Mouse (Mus musculus) lung, postnatal 4 days (tissue): ENCODE results near the gene Tsc2.

Experiments used
- DNase-seq, 2 experiments: peaks; one replicate each; pipeline ENCODE4 v3.0.0; 2021

Gene Tsc2

DNA sequence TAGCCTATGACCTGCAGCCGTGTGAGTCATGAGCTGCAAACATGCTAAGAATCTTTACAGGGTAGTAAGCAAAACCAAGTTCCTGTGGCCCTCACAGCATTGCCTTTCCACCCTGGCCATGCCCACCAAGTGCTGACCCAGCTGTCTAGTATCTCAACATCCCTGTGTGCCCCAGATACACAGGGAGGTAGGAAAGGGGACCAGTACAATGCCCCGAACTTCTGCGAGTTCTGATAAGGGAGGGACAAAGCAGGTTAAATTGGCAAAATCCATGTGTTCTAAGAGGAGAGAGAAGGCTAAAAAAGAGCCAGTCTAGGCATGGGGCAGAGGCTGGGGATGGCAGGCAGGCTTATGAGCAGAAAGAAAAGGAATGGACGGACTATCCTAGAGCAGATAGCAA is 24.1 kb downstream of the Tsc2 start:
- no peak for DNase-seq

DNA sequence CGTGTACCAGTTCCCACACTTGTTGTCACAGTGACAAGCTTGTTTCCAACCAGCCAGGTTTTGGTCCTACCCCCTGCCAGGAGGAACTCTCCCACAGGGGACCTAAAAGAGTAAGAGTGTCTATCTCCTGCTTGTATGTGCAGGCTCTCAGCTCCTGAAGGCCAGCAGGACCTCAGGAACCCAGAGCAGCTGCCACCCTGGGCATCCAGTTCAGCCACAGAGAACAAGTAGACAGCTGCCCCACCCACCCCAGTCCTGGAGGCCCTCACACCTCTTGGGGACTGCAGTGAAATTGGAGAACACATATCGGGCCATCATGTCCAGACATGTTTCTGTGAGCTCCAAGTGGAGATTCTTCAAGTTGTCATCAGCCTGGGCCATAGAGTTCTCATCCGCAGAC is 27.9 kb downstream of the Tsc2 start:
- DNase-seq = no peak

- no peak for DNase-seq
Observed at GRCm38 (mm10) chr17:24603961-24604360, 28.5 kb downstream of the Tsc2 start.

DNA sequence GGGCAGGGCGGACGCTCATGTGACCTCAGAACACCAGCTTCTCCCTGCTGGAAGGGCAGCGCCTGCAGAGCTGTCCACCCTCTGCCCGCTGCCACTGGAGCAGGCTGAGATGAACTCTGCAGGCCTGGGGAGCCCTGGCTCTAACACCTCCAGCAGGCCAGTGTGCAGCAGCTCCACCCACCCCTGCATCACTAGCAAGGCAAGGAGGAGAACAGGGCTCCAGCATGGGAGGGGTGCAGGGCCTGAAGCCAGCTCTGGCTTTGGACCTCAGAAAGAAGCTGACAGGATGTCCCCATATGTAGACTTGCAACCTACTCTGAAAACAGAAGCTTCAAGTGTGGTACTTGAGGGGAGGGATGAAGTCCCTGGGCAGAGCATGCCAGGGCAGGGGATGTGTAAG is 31.9 kb downstream of the Tsc2 start:
- DNase-seq = no peak

- DNase-seq = no peak
Observed at GRCm38 (mm10) chr17:24597989-24598388, 34.4 kb downstream of the Tsc2 start.

DNA sequence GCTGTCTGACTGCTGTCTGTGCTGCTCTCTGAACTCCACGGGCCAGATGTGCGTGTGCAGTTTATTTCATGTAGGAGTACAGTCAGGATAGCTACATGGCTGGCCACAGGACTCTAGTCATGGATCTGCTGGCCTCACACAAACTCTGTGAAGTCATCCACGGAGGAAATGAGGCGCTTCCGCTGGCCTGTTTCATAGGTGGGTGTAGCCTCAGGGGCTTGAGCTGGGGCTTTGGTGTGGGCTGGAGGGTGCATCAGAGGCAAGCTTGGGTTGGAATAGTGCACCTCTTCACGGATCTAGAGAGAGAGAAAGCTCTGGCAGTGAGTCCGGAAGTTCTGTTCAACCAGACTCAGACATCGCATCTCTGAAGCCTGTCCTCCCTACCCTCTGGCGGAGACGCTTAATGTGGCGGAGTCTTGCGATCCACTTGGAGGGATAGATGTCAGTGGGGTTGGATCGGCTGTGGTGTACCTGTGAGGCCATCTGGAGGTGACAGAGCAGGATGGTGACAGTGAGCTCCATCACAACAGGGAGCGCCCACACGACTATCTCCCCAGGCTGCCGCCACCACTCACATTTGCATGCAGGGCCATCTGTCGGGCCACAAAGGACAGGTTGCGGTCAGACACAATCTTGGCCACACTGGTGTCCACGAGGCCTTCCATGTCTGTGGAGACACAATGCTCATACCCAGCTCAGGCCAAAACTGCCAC is 35.8 kb downstream of the Tsc2 start:
- DNase-seq = no peak

GRCm38 (mm10) chr17:24596073-24596466 is 36.4 kb downstream of the Tsc2 start:
- no peak for DNase-seq

GRCm38 (mm10) chr17:24595126-24596072 is 37.0 kb downstream of the Tsc2 start:
- DNase-seq = peak; percentile 33 to 63

DNA sequence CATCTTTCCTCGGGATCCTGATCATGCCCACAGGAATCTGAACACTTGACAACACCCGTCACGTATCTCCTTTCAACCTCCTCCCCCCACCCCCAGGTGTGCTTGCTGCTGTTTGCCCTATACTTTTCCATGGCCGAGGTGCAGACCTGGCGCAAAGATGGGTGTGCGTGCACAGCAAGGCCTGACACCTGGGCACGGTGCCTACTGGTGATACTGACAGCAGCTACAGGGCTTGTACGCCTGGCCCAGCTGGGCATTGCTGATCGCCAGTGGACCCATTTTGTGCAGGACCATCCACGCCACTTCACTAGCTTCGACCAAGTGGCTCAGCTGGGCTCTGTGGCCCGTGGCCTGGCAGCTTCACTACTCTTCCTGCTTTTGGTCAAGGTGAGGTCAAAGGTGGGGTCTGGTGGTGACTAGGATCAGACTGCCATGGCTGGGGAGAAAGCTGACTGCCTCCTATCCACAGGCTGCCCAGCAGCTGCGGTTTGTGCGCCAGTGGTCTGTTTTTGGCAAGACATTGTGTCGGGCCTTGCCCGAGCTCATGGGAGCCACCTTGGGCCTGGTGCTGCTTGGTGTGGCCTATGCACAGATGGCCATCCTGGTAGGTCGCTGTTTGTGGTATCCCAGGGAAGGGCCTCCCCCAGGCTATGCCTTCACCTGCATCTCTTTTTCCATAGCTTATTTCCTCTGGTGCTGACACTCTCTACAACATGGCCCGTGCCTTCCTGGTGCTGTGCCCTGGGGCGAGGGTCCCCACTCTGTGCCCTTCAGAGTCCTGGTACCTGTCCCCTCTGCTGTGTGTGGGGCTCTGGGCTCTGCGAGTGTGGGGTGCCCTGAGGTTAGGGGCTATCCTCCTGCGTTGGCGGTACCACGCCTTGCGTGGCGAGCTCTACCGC is 38.2 kb downstream of the Tsc2 start:
- no peak for DNase-seq

- DNase-seq = no peak
Observed at GRCm38 (mm10) chr17:24593248-24593647, 39.2 kb downstream of the Tsc2 start.

- no peak for DNase-seq
Observed at GRCm38 (mm10) chr17:24591695-24592094, 40.7 kb downstream of the Tsc2 start.

DNA sequence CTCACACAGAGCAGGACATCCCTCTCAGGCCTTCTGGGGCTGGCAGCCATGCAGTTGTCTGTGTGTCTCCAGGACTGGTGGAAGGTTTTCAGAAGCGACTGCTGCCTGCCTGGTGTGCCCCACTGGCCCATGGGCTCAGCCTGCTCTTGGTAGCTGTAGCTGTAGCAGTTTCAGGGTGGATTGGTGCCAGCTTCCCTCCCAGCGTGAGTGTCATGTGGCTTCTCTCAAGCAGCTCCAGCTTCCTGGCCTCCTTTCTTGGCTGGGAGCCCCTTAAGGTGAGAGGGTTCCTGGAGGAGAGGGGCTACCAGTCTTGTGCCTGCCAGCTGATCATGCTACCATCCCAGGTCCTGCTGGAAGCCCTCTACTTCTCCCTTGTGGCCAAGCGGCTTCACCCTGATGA is 41.5 kb downstream of the Tsc2 start:
- DNase-seq = no peak

DNA sequence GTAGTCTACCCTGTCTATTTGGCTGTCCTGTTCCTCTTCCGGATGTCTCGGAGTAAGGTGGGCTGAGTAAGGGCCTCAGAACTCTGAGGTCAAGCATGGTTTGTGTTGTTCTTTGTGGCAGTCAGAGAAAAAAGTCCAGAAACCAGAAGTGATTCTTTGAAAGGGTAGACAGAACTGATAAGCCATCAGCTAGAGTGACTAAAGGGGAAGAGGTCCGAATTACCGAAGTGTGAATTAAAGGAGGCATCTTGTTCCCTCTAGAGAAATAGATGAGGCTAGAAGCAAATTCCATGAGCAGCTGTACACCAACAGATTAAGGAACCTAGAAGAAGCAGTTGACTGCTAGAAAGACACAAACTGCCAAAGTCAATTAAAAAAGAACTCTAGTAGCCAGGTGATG is 45.9 kb downstream of the Tsc2 start:
- DNase-seq = no peak

DNA sequence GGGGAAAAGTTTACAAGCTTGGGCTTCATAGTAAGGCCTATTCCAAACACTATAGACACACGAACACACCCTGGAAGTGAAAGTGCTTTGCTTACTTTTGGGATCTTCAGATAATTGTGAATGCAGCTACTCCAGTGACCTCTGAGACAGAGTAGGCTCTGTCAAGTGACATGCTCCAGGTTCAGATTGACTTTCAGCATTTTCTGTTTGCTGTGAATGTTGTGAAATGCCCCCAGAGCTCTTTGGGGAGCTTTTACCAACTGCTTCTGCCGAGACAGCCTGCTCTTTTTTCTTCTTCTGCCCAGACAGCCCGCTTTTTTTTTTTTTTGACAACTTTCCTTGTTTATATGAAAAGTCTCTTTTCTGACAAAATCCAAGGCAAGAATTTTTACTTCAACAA is 47.9 kb downstream of the Tsc2 start:
- no peak for DNase-seq

DNA sequence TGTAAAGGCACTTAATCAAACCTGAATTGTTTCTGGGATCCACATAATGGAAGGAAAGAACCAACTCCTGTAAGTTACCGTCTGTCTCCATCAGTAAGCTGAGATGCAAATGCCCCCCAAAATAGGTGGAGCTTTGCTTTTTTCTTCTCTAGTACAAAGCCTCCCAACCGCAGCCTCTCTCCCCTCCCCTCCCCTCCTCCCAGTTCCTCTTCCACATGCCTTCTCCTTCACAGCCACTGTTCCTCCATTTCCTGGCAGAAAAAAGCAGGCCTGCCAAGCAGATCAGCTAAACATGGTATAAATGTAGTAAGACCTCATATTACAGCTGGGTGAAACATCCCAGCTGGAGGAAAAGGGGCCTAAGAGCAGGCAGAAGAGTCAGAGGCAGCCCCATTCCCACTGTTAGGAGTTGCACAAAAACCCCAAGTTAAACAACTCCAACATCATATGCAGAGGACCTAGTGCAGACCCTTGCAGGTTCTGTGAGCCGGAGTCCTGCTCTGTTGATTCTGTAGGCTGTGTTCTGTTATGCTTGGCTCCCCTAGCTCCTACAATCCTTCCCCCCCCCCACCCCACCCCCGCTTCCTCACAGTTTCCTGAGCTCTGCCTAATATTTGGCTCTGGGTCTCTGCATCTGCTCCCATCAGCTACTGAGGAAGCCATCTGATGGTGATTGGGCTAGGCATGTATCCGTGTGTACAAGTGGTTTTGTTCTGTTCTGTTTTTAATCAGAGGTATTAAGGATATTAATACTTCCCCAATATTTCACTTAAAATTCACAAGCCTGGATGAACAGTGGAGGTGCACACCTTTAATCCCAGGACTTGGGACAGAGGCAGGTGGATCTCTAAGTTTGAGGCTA is 48.6 kb downstream of the Tsc2 start:
- DNase-seq = no peak

- no peak for DNase-seq
Observed at GRCm38 (mm10) chr17:24580287-24580686, 52.1 kb downstream of the Tsc2 start.

- DNase-seq = no peak
Observed at GRCm38 (mm10) chr17:24579532-24579931, 52.9 kb downstream of the Tsc2 start.

- no peak for DNase-seq
Observed at GRCm38 (mm10) chr17:24573811-24574210, 58.6 kb downstream of the Tsc2 start.

- no peak for DNase-seq
Observed at GRCm38 (mm10) chr17:24572651-24573245, 59.7 kb downstream of the Tsc2 start.

DNA sequence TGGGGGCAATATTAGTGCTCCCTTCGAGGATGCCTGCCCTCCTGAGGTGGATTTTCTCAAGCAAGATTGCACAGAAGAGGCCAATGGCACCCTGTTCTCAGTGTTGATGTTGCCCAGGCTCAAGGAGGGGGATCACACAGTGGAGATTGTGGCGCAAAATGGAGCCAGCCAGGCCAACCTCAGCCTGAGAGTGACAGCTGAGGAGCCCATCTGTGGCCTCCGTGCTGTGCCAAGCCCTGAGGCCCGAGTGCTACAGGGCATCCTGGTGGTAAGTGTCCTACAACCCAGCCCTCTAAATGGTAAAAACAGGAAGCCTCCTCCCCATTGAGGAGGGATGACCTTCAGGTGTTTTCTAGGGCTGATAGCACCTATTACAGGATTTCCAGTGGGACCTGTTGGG is 62.6 kb downstream of the Tsc2 start:
- DNase-seq = no peak

DNA sequence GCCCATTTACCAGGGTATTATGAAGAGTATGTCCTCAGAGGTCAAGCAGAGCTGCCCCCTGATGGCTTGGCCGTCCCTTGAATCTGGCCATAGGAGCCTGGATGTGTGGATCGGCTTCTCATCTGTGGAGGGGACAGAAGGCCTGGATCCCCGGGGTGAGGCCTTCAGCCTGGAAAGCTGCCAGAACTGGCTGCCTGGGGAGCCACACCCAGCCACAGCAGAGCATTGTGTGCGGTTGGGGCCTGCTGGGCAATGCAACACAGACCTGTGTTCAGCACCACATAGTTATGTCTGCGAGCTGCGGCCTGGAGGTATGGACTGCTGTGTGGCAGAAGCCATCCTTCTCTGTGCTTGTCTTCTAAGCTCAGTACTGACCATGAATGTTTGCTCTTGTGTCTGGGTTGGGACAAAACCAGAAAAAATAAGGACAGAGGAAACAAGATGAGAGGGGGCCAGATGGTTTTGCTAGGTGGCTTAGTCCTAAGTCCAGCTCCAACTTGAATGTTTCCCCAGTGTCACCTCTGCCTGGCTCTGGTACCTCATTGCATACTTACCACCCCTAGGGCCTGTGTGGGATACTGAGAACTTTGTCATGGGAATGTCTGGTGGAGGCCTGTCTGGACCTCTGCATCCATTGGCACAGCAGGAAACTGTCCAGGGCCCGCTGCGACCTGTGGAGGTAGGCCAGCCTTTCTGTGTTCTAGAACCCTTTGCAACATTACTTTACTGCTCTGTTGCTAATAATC is 65.2 kb downstream of the Tsc2 start:
- DNase-seq = peak; percentile 70 to 78
